Mouse (Mus musculus) embryonic fibroblast, embryonic 13.5 days (primary cell): ENCODE measurements at regions not wholly inside any gene's neighbourhood (a gene's known extent, or its start where the extent isn't known, plus 50 kb on each side); places are given as distances from the start of the nearest gene placed in this dataset.

Experiments used
- CTCF ChIP-seq: IDR thresholded peaks from 2 replicates; pipeline ENCODE4 v1.5.1; 2011; ENCODE audit warnings: mild to moderate bottlenecking, control low read depth, low read length, moderate library complexity, borderline replicate concordance; ENCODE audit not compliant: insufficient read depth
- POLR2A ChIP-seq: IDR thresholded peaks from 2 replicates; pipeline ENCODE4 v1.6.1; 2011; ENCODE audit warnings: low read depth, mild to moderate bottlenecking, control low read depth, low read length, moderate library complexity

DNA sequence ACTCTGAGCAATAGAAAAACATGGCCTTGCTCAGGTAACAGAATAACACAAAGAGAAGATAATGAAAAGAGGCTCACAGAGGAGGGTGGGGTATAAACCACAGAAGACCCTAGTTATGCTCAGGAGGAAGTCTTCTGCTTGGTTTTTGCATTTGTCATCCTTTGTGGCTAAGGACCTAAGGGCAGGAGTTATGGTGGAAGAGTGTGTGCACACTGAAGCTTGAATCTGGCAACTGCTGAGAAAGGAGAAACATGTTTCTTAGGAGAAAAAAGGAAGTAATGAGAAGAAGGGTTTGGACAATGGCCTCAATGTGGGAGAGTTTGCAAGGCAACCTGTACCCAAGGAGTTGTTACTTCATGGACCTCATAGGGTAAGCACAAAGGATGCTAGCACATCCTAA is 106.8 kb upstream of the Nyap2 start:
- TF ChIP-seq CTCF (no peak), POLR2A (no peak)
